Mouse (Mus musculus): ENCODE results near the gene Npff. TPM values are rescaled to one million over a fixed set of nuclear protein-coding genes. Genes with fewer than 3 reads are reported as not detected.

Gene Npff
- 1.3 and 1.6 TPM in 2 replicates for polyA plus RNA-seq (2015; fragmentation: Nextera tagmentation; extraction: Ambion mirVana)

- Histone ChIP-seq H3K9ac (no peak within 1 kb of the TSS), H3K27ac (no peak within 1 kb of the TSS), H3K4me3 (replicated peaks) (no peak within 1 kb of the TSS), H3K4me2 (replicated peaks) (no peak within 1 kb of the TSS), H3K9me3 (no peaks in the 10 kb centered on the region), H3K4me1 (replicated peaks) (0 out of 2 replicates have a peak, but pooled peaks cover 8% of the 10 kb centered on the region), H3K27me3 (replicated peaks) (no peaks in the 10 kb centered on the region), H3K36me3 (peaks cover 38% of the 10 kb centered on the region)
- ATAC-seq, result no peak
- WGBS, result 8% methylated on average over 3 of the region's 3 CpGs
Observed at GRCm38 (mm10) chr15:102524892-102525485, at the start of gene Npff. TSS of gene Npff (minus strand) at chr15:102524942.

GRCm38 (mm10) chr15:102572081-102572480, 47.3 kb upstream of the Npff start:
- WGBS, result 57% methylated on average over 3 of the region's 3 CpGs
- no peaks in the 10 kb centered on the region for H3K9me3 ChIP-seq

GRCm38 (mm10) chr15:102567849-102568248, 43.1 kb upstream of the Npff start:
- no peak overlapping the region for H3K4me3 ChIP-seq (replicated peaks)
- H3K27ac ChIP-seq, result no peak overlapping the region
- 69% methylated on average over 2 of the region's 2 CpGs for WGBS

More at GRCm38 (mm10) chr15:102572081-102572480, 47.3 kb upstream of the Npff start:
- H3K27me3 ChIP-seq (replicated peaks), result no peaks in the 10 kb centered on the region
- no peak overlapping the region for H3K27ac ChIP-seq
- no peak overlapping the region for H3K4me3 ChIP-seq (replicated peaks)
- ATAC-seq, result no peak
- H3K9ac ChIP-seq, result no peak overlapping the region
- no peaks in the 10 kb centered on the region for H3K36me3 ChIP-seq
- H3K4me2 ChIP-seq (replicated peaks), result no peak overlapping the region
- no peaks in the 10 kb centered on the region for H3K4me1 ChIP-seq (replicated peaks)

GRCm38 (mm10) chr15:102563681-102564080, 38.9 kb upstream of the Npff start:
- no peak overlapping the region for H3K27ac ChIP-seq
- no peak overlapping the region for H3K9ac ChIP-seq
- H3K9me3 ChIP-seq, result no peaks in the 10 kb centered on the region
- no peak for ATAC-seq
- H3K4me2 ChIP-seq (replicated peaks), result no peak overlapping the region
- no peaks in the 10 kb centered on the region for H3K4me1 ChIP-seq (replicated peaks)
- peaks cover 5% of the 10 kb centered on the region; the same call in 1 of the 2 replicates for H3K36me3 ChIP-seq
- no peaks in the 10 kb centered on the region for H3K27me3 ChIP-seq (replicated peaks)
- WGBS, result 86% methylated on average over 5 of the region's 5 CpGs
- no peak overlapping the region for H3K4me3 ChIP-seq (replicated peaks)

More at GRCm38 (mm10) chr15:102567849-102568248, 43.1 kb upstream of the Npff start:
- H3K9ac ChIP-seq, result no peak overlapping the region
- 0 out of 2 replicates have a peak, but pooled peaks cover under 1% of the 10 kb centered on the region for H3K36me3 ChIP-seq
- no peak for ATAC-seq
- no peak overlapping the region for H3K4me2 ChIP-seq (replicated peaks)
- no peaks in the 10 kb centered on the region for H3K9me3 ChIP-seq
- no peaks in the 10 kb centered on the region for H3K27me3 ChIP-seq (replicated peaks)
- no peaks in the 10 kb centered on the region for H3K4me1 ChIP-seq (replicated peaks)

- WGBS, result 64% methylated on average over 3 of the region's 3 CpGs
- H3K4me2 ChIP-seq (replicated peaks), result no peak overlapping the region
- no peak for ATAC-seq
Observed at GRCm38 (mm10) chr15:102563061-102563460, 38.3 kb upstream of the Npff start.

GRCm38 (mm10) chr15:102562491-102562890, 37.7 kb upstream of the Npff start:
- no peaks in the 10 kb centered on the region for H3K4me1 ChIP-seq (replicated peaks)
- WGBS, result 76% methylated on average over 1 of the region's 1 CpGs
- H3K9me3 ChIP-seq, result no peaks in the 10 kb centered on the region
- H3K4me2 ChIP-seq (replicated peaks), result no peak overlapping the region
- no peak overlapping the region for H3K4me3 ChIP-seq (replicated peaks)
- H3K27ac ChIP-seq, result no peak overlapping the region
- ATAC-seq, result no peak
- no peak overlapping the region for H3K9ac ChIP-seq
- no peaks in the 10 kb centered on the region for H3K27me3 ChIP-seq (replicated peaks)
- peaks cover 5% of the 10 kb centered on the region; the same call in 1 of the 2 replicates for H3K36me3 ChIP-seq

More at GRCm38 (mm10) chr15:102563061-102563460, 38.3 kb upstream of the Npff start:
- Histone ChIP-seq H3K36me3 (peaks cover 5% of the 10 kb centered on the region; the same call in 1 of the 2 replicates), H3K27ac (no peak overlapping the region), H3K27me3 (replicated peaks) (no peaks in the 10 kb centered on the region), H3K9me3 (no peaks in the 10 kb centered on the region), H3K4me3 (replicated peaks) (no peak overlapping the region), H3K9ac (no peak overlapping the region), H3K4me1 (replicated peaks) (no peaks in the 10 kb centered on the region)

- H3K4me2 ChIP-seq (replicated peaks), result no peak overlapping the region
- H3K36me3 ChIP-seq, result peaks cover 12% of the 10 kb centered on the region; the same call in 1 of the 2 replicates
- no peak for ATAC-seq
- no peaks in the 10 kb centered on the region for H3K4me1 ChIP-seq (replicated peaks)
- H3K27me3 ChIP-seq (replicated peaks), result no peaks in the 10 kb centered on the region
- H3K9me3 ChIP-seq, result no peaks in the 10 kb centered on the region
- H3K27ac ChIP-seq, result no peak overlapping the region
- no peak overlapping the region for H3K9ac ChIP-seq
- H3K4me3 ChIP-seq (replicated peaks), result no peak overlapping the region
Observed at GRCm38 (mm10) chr15:102557580-102557979, 32.8 kb upstream of the Npff start.

GRCm38 (mm10) chr15:102555581-102555980, 30.8 kb upstream of the Npff start:
- ATAC-seq, result no peak
- H3K36me3 ChIP-seq, result peaks cover 18% of the 10 kb centered on the region; the same call in 1 of the 2 replicates
- no peak overlapping the region for H3K27ac ChIP-seq
- no peaks in the 10 kb centered on the region for H3K27me3 ChIP-seq (replicated peaks)
- H3K4me2 ChIP-seq (replicated peaks), result no peak overlapping the region
- 95% methylated on average over 1 of the region's 1 CpGs for WGBS
- no peak overlapping the region for H3K9ac ChIP-seq
- no peaks in the 10 kb centered on the region for H3K9me3 ChIP-seq
- H3K4me1 ChIP-seq (replicated peaks), result no peaks in the 10 kb centered on the region
- no peak overlapping the region for H3K4me3 ChIP-seq (replicated peaks)

- 93% methylated on average over 5 of the region's 5 CpGs for WGBS
- peaks cover 18% of the 10 kb centered on the region; the same call in 1 of the 2 replicates for H3K36me3 ChIP-seq
- no peak overlapping the region for H3K9ac ChIP-seq
Observed at GRCm38 (mm10) chr15:102552599-102552998, 27.9 kb upstream of the Npff start.

GRCm38 (mm10) chr15:102547478-102547877, 22.7 kb upstream of the Npff start:
- 97% methylated on average over 3 of the region's 3 CpGs for WGBS
- Histone ChIP-seq H3K27ac (no peak overlapping the region), H3K4me3 (replicated peaks) (no peak overlapping the region), H3K36me3 (peaks cover 21% of the 10 kb centered on the region), H3K27me3 (replicated peaks) (no peaks in the 10 kb centered on the region), H3K9ac (no peak overlapping the region), H3K9me3 (no peaks in the 10 kb centered on the region), H3K4me1 (replicated peaks) (no peaks in the 10 kb centered on the region), H3K4me2 (replicated peaks) (no peak overlapping the region)
- ATAC-seq, result no peak

More at GRCm38 (mm10) chr15:102552599-102552998, 27.9 kb upstream of the Npff start:
- H3K4me2 ChIP-seq (replicated peaks), result no peak overlapping the region
- no peak for ATAC-seq
- no peaks in the 10 kb centered on the region for H3K27me3 ChIP-seq (replicated peaks)
- H3K9me3 ChIP-seq, result no peaks in the 10 kb centered on the region
- H3K4me1 ChIP-seq (replicated peaks), result no peaks in the 10 kb centered on the region
- H3K27ac ChIP-seq, result no peak overlapping the region
- no peak overlapping the region for H3K4me3 ChIP-seq (replicated peaks)

- Histone ChIP-seq H3K27ac (no peak overlapping the region), H3K4me1 (replicated peaks) (no peaks in the 10 kb centered on the region), H3K4me2 (replicated peaks) (no peak overlapping the region), H3K27me3 (replicated peaks) (no peaks in the 10 kb centered on the region), H3K9ac (no peak overlapping the region), H3K36me3 (peaks cover 18% of the 10 kb centered on the region), H3K9me3 (no peaks in the 10 kb centered on the region), H3K4me3 (replicated peaks) (no peak overlapping the region)
- no peak for ATAC-seq
- WGBS, result 87% methylated on average over 3 of the region's 3 CpGs
Observed at GRCm38 (mm10) chr15:102546677-102547427, 22.1 kb upstream of the Npff start.

GRCm38 (mm10) chr15:102546246-102546645, 21.5 kb upstream of the Npff start:
- Histone ChIP-seq H3K9ac (no peak overlapping the region), H3K27ac (no peak overlapping the region), H3K36me3 (peaks cover 18% of the 10 kb centered on the region), H3K9me3 (no peaks in the 10 kb centered on the region), H3K4me1 (replicated peaks) (no peaks in the 10 kb centered on the region), H3K4me2 (replicated peaks) (no peak overlapping the region), H3K27me3 (replicated peaks) (no peaks in the 10 kb centered on the region), H3K4me3 (replicated peaks) (no peak overlapping the region)
- 96% methylated on average over 3 of the region's 3 CpGs for WGBS
- no peak for ATAC-seq
